In genomic region chr2:128179126-128179807, GRCm38 (mm10) we compare ENCODE assay signal across 10 mouse cellular contexts. TPM values are rescaled to one million over a fixed set of nuclear protein-coding genes. Genes with fewer than 3 reads are reported as not detected.
DNase-seq lines count a peak whose midpoint lies in the region; ATAC-seq lines count a peak whose summit lies in the region.
"Had no signal": no experiment of that assay in that cellular context is flagged by ENCODE, and none has a peak within 500 bp of the region (broad histone marks: within the 10 kb centered on the region; RNA-seq: fewer than 3 reads in every experiment).

No protein-coding gene starts in this region.

- WGBS in heart, embryonic 15.5 days, result 58% methylated on average over 18 of the region's 18 CpGs

- H3K4me2 ChIP-seq in heart, embryonic 15.5 days, result peak overlapping the region; percentile 11; the same call in 1 of the 2 replicates
- H3K4me2 ChIP-seq: midbrain, embryonic 12.5 days had no signal

- no peak overlapping the region for H3K4me3 ChIP-seq in heart, embryonic 15.5 days
- H3K4me3 ChIP-seq: midbrain, embryonic 12.5 days had no signal

- DNase-seq in kidney, adult 11 months, result peak; percentile 17
- DNase-seq in kidney, adult 8-10 months, result no peak
- peak; percentile 71 for DNase-seq in adrenal gland, postnatal 14 days
- peak; percentile 62 for DNase-seq in lung, postnatal 10 days
- DNase-seq in left cerebral cortex, adult 9 months (ENCODE audit: low spot score in 2 of 2), result no peak
- DNase-seq in frontal cortex, postnatal 36 days (ENCODE audit: low spot score in 2 of 2), result no peak
- DNase-seq in gastrocnemius, adult 8-10 months (ENCODE audit: low spot score in 2 of 2), result no peak
- DNase-seq: forebrain, postnatal 0 days had no signal

- H3K9ac ChIP-seq in heart, embryonic 15.5 days, result 0 out of 2 replicates have a peak overlapping the region, but pooled peaks have one; percentile 3
- H3K9ac ChIP-seq: forebrain, postnatal 0 days; midbrain, embryonic 12.5 days had no signal

- H3K4me1 ChIP-seq in heart, embryonic 15.5 days (replicated peaks), result peaks cover 41% of the 10 kb centered on the region

- no peaks in the 10 kb centered on the region for H3K36me3 ChIP-seq in heart, embryonic 15.5 days
- H3K36me3 ChIP-seq: midbrain, embryonic 12.5 days had no signal

- H3K27ac ChIP-seq in heart, embryonic 15.5 days, result peak overlapping the region; percentile 86
- H3K27ac ChIP-seq: midbrain, embryonic 12.5 days had no signal

- H3K27me3 ChIP-seq in heart, embryonic 15.5 days, result no peaks in the 10 kb centered on the region
- H3K27me3 ChIP-seq: midbrain, embryonic 12.5 days had no signal

- no peak; the same call in 1 of the 2 replicates for ATAC-seq in heart, embryonic 15.5 days (replicated peaks; ENCODE audit: insufficient number of reproducible peaks, insufficient read depth, low FRiP score, low read depth)
- ATAC-seq: forebrain, postnatal 0 days had no signal

- H3K9me3 ChIP-seq in heart, embryonic 15.5 days (replicated peaks), result no peaks in the 10 kb centered on the region
- H3K9me3 ChIP-seq: midbrain, embryonic 12.5 days had no signal

RNA-seq across cellular contexts. Expression of gene Bcl2l11, which starts 53.4 kb away (rescaled TPM):
- 27.0 and 34.8 TPM in 2 replicates for total RNA-seq in adrenal gland, postnatal 14 days (2021)
- polyA plus RNA-seq in heart, embryonic 15.5 days (2015; fragmentation: Nextera tagmentation; extraction: Ambion mirVana), result 21.0 and 21.4 TPM in 2 replicates
- 1 to 10 TPM; 2.7 to 5.9 (median 5.1) TPM for total RNA-seq in gastrocnemius, adult 8-10 months (2022)

Comparison
In these comparisons a context has a peak if more than half of its experiments do, and no peak if none do; other contexts are left out.
1. DNase-seq: peak in kidney, adult 11 months (single experiment), adrenal gland, postnatal 14 days (single experiment) and lung, postnatal 10 days (single experiment); none in kidney, adult 8-10 months (0 of 2), left cerebral cortex, adult 9 months (0 of 2), frontal cortex, postnatal 36 days (0 of 2) and gastrocnemius, adult 8-10 months (0 of 2).